Mouse (Mus musculus) liver, embryonic 14.5 days (tissue): Measurements from ENCODE around the gene Zdhhc7. TPM values are rescaled to one million over a fixed set of nuclear protein-coding genes. Genes with fewer than 3 reads are reported as not detected.

ENCODE experiments used
- ATAC-seq: fragments of 200-750 bp; cut with Nextera tagmentation; 2 replicates; pipeline ENCODE4 v1.8.0; 2017; ENCODE audit warnings: moderate number of reproducible peaks, mild to moderate bottlenecking, moderate library complexity; ENCODE audit not compliant: insufficient read depth
- DNase-seq, 3 experiments: peaks; one replicate each; pipeline ENCODE4 v3.0.0-alpha.2; 2012 to 2013; ENCODE audit warnings: low read depth in 3 of 3, low spot score in 3 of 3
- H3K27ac ChIP-seq: fragments of 300-500 bp; sonication (generic); 2 replicates; pipeline ENCODE4 v1.5.1; 2014; ENCODE audit warnings: moderate library complexity, mild to moderate bottlenecking, control low read depth, inconsistent platforms
- H3K27me3 ChIP-seq: fragments of 300-500 bp; sonication (generic); 2 replicates; pipeline ENCODE4 v1.6.1; 2014; ENCODE audit warnings: mild to moderate bottlenecking, low read length, moderate library complexity; ENCODE audit not compliant: control insufficient read depth, insufficient read depth
- H3K36me3 ChIP-seq: fragments of 300-500 bp; sonication (generic); replicated peaks from 2 replicates; pipeline ENCODE4 v1.6.1; 2014; ENCODE audit warnings: low read depth; ENCODE audit not compliant: control insufficient read depth, insufficient read depth
- H3K4me1 ChIP-seq, 2 experiments: fragments of 200-500 bp in 1 of 2; fragments of 300-500 bp in 1 of 2; sonication (generic) in 1 of 2; replicated peaks; 2 replicates each; pipeline ENCODE4 v1.6.1; 2012 to 2014; ENCODE audit warnings: antibody characterized with exemption in 1 of 2, inconsistent platforms in 1 of 2, low read length in 1 of 2; ENCODE audit not compliant: control insufficient read depth in 2 of 2, insufficient read depth in 2 of 2
- H3K4me2 ChIP-seq: fragments of 300-500 bp; sonication (generic); 2 replicates; pipeline ENCODE4 v1.6.1; 2014; ENCODE audit warnings: low read depth, mild to moderate bottlenecking, control low read depth, moderate library complexity
- H3K4me3 ChIP-seq, 2 experiments: fragments of 200-500 bp in 1 of 2; fragments of 300-500 bp in 1 of 2; sonication (generic) in 1 of 2; 2 replicates each; pipeline ENCODE4 v1.5.1; 2012 to 2014; ENCODE audit warnings: low read depth in 2 of 2, low read length in 2 of 2, mild to moderate bottlenecking in 2 of 2, control low read depth in 1 of 2, inconsistent platforms in 1 of 2, moderate library complexity in 1 of 2; ENCODE audit not compliant: insufficient read depth in 1 of 2
- H3K9ac ChIP-seq: fragments of 300-500 bp; sonication (generic); replicated peaks from 2 replicates; pipeline ENCODE4 v1.6.1; 2014; ENCODE audit warnings: mild to moderate bottlenecking, control low read depth, moderate library complexity
- H3K9me3 ChIP-seq: fragments of 300-500 bp; sonication (generic); 2 replicates; pipeline ENCODE4 v1.6.1; 2016; ENCODE audit warnings: low read length, mixed read lengths; ENCODE audit not compliant: control insufficient read depth
- CTCF ChIP-seq: IDR thresholded peaks from 2 replicates; pipeline ENCODE4 v1.5.1; 2016; ENCODE audit warnings: antibody characterized with exemption, low read depth, control low read depth
- EP300 ChIP-seq: IDR thresholded peaks from 2 replicates; pipeline ENCODE4 v1.6.1; 2016; ENCODE audit warnings: antibody characterized with exemption, low read depth
- WGBS: fragments of 180-500 bp; shearing (Covaris S2); extraction: QIAGEN DNeasy Blood & Tissue Kit; methylation state at CpG from one replicate; pipeline ENCODE4 v1.1.7; 2014; ENCODE audit not compliant: insufficient replicate concordance; 5-methylcytosine and 5-hydroxymethylcytosine counted together
- polyA plus RNA-seq, 2 experiments: library from polyadenylated mRNA; depleted of rRNA in 1 of 2; stranded (reverse) in 1 of 2; unstranded in 1 of 2; fragments of >200 nt; fragmentation: Nextera tagmentation in 1 of 2; extraction: Ambion mirVana in 1 of 2; gene quantifications; 2 replicates each; pipeline versions ENCODE4 v1.2.1 to v1.2.3; 2012 to 2014

Zdhhc7 gene
- polyA plus RNA-seq, 2 experiments = 9.2 to 12.2 TPM

DNA sequence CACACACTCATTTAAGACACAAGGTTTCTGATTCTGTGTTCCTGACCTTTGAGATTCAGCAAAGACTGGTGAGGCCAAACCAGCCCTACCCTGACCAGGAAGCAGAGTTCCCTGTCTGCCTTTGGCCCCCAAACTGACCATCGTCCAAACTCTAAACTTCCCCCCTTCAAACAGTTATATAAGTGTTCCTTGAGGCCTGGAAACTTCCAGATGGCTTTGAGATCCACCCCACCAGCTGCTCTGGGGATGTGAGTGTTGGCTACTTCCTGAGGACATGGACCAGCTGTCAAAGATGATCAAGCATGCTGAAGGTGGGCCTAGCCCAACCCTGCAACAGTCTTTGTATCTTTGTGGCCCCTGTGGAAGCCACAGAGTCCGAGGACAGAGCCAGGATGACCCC lies 44.2 kb downstream of the Zdhhc7 start:
- Histone ChIP-seq H3K36me3 (no peaks in the 10 kb centered on the region), H3K4me3 (no peak overlapping the region), H3K4me2 (no peak overlapping the region), H3K4me1 (no peaks in the 10 kb centered on the region), H3K9me3 (no peaks in the 10 kb centered on the region), H3K27me3 (no peaks in the 10 kb centered on the region), H3K9ac (no peak overlapping the region), H3K27ac (no peak overlapping the region)
- no peak for TF ChIP-seq CTCF
- TF ChIP-seq EP300 = no peak
- DNase-seq (no peak), ATAC-seq (no peak)
- WGBS = 50% methylated on average over 2 of the region's 2 CpGs

DNA sequence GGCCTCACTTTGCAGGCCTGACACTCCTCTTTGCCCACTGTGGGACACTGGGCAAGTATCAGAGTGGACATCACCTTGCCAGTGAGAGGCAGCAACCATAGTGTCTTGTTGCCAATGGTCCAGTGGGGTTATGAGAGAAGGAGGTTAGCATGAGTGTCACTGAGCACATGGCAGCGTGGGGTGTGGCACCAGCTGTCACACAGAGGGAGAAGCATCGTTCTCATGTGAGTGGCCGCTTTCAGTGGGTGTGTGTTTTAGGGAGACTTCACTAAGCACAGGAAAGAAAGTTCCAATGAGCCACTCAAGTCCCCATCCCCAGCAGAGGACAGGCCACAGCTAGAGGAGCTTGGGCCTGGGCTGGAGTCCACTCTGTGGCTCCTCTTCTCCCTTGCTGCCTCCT lies 46.4 kb downstream of the Zdhhc7 start:
- no peak for DNase-seq
- no peak for ATAC-seq
- 68% methylated on average over 3 of the region's 3 CpGs for WGBS
- no peaks in the 10 kb centered on the region for H3K36me3 ChIP-seq
- H3K27me3 ChIP-seq = no peaks in the 10 kb centered on the region
- H3K9me3 ChIP-seq = no peaks in the 10 kb centered on the region
- H3K27ac ChIP-seq = no peak overlapping the region
- H3K4me3 ChIP-seq = no peak overlapping the region
- no peak overlapping the region for H3K9ac ChIP-seq
- no peak overlapping the region for H3K4me2 ChIP-seq
- TF ChIP-seq CTCF = no peak
- no peak for TF ChIP-seq EP300
- no peaks in the 10 kb centered on the region for H3K4me1 ChIP-seq

DNA sequence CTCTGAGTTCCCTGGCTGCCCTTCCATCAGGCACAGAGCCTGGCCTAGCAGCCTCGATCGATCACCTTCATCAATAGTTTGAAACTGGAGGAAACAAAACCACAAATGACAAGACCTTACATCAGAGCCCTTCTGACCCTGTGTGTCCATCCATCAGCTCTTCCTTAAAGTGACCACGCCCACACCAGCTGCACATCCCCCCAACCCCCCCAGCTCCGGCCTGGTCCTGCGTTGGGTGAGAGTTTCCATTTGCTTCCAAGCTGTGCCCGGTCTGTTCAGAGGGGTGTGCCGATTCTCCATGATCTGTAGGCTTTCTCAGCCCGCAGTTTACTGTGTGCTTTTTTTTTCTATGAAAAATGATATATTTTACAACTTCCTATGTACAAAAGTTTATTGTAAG lies 49.0 kb downstream of the Zdhhc7 start:
- H3K4me3 ChIP-seq = no peak overlapping the region
- H3K27ac ChIP-seq = no peak overlapping the region
- H3K36me3 ChIP-seq = no peaks in the 10 kb centered on the region
- H3K9me3 ChIP-seq = no peaks in the 10 kb centered on the region
- DNase-seq (no peak), ATAC-seq (no peak)
- no peaks in the 10 kb centered on the region for H3K27me3 ChIP-seq
- no peak overlapping the region for H3K9ac ChIP-seq
- H3K4me2 ChIP-seq = no peak overlapping the region
- 54% methylated on average over 8 of the region's 8 CpGs for WGBS
- H3K4me1 ChIP-seq = no peaks in the 10 kb centered on the region
- no peak for TF ChIP-seq CTCF
- TF ChIP-seq EP300 = no peak

DNA sequence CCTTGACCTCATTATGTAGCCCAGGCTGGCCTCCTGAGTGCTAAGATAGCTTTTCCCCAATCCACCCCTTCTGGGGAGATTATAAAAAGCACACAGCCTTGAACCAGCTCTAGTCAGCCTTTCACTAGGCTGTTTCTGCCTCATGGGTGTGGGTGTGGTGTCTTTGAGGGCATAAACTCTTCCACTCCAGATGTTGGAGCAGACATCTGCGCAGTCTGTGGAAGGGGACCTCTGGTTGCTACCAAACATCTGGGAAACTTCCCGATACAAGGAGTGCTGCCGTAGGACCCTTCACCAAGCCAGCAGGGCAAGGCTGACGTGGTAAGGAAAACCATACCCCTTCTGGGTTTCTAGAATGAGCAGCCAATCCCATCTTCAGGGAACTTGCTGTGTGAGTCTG lies 49.4 kb downstream of the Zdhhc7 start:
- Histone ChIP-seq H3K9ac (no peak overlapping the region), H3K36me3 (no peaks in the 10 kb centered on the region), H3K27me3 (no peaks in the 10 kb centered on the region), H3K4me2 (no peak overlapping the region), H3K9me3 (no peaks in the 10 kb centered on the region), H3K4me3 (no peak overlapping the region), H3K27ac (no peak overlapping the region), H3K4me1 (no peaks in the 10 kb centered on the region)
- DNase-seq = no peak
- no peak for ATAC-seq
- TF ChIP-seq EP300 (no peak), CTCF (no peak)
- WGBS = 69% methylated on average over 4 of the region's 4 CpGs

DNA sequence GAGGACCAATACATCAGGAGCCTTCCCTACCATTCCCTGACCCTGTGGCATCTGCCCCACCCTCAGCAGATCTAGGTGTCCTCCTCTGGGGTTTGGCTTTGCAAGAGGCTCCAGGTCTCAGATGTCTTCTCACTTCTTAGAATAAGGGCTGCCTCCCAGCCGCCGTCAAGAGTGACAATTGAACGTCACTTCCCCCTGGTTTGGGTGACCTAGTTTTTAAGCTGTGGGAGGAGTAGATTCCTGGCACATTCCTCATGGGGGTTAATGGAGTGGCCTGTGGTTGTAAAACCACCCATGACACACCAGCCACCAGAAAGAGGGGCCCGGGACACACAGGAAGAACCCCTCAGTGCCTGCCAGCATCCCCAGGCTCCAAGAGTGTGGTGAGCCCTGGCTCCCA lies 50.3 kb downstream of the Zdhhc7 start:
- ATAC-seq (no peak), DNase-seq (no peak)
- H3K27ac ChIP-seq = no peak overlapping the region
- H3K9me3 ChIP-seq = no peaks in the 10 kb centered on the region
- 11% methylated on average over 4 of the region's 4 CpGs for WGBS
- TF ChIP-seq CTCF = no peak
- TF ChIP-seq EP300 = no peak
- H3K4me1 ChIP-seq = no peaks in the 10 kb centered on the region
- no peaks in the 10 kb centered on the region for H3K36me3 ChIP-seq
- no peaks in the 10 kb centered on the region for H3K27me3 ChIP-seq
- H3K9ac ChIP-seq = no peak overlapping the region
- H3K4me3 ChIP-seq = no peak overlapping the region
- H3K4me2 ChIP-seq = no peak overlapping the region
